Mouse (Mus musculus): ENCODE measurements around the gene Bcl9. TPM values are rescaled to one million over a fixed set of nuclear protein-coding genes. Genes with fewer than 3 reads are reported as not detected.

Gene Bcl9
- polyA plus RNA-seq, 1 experiment from 2014 or later: 89.4 TPM

GRCm38 (mm10) chr3:97230631-97231404 is 66.9 kb downstream of the Bcl9 start:
- no peaks in the 10 kb centered on the region for H3K9me3 ChIP-seq
- no peak overlapping the region for H3K4me3 ChIP-seq
- WGBS: 95% methylated on average over 5 of the region's 5 CpGs
- peaks cover 5% of the 10 kb centered on the region for H3K36me3 ChIP-seq
- no peaks in the 10 kb centered on the region for H3K27me3 ChIP-seq
- H3K9ac ChIP-seq: no peak overlapping the region
- ATAC-seq (ENCODE audit: insufficient number of reproducible peaks, insufficient read depth, low FRiP score, low TSS enrichment, low read depth): no peak
- no peak overlapping the region for H3K27ac ChIP-seq
- H3K4me2 ChIP-seq: no peak overlapping the region
- peaks cover 21% of the 10 kb centered on the region for H3K4me1 ChIP-seq

- Histone ChIP-seq H3K36me3 (peaks cover 8% of the 10 kb centered on the region), H3K9ac (peak overlapping the region; percentile 82), H3K4me3 (peak overlapping the region; percentile 77), H3K4me2 (peak overlapping the region; percentile 85), H3K9me3 (no peaks in the 10 kb centered on the region), H3K27me3 (no peaks in the 10 kb centered on the region), H3K4me1 (peaks cover 39% of the 10 kb centered on the region), H3K27ac (peak overlapping the region; percentile 96)
- no peak for ATAC-seq (ENCODE audit: insufficient number of reproducible peaks, insufficient read depth, low FRiP score, low TSS enrichment, low read depth)
- 12% methylated on average over 12 of the region's 12 CpGs for whole genome bisulfite sequencing
Measured at GRCm38 (mm10) chr3:97228457-97228856, 69.3 kb downstream of the Bcl9 start.

GRCm38 (mm10) chr3:97228020-97228419 is 69.7 kb downstream of the Bcl9 start:
- peak; percentile 8 for ATAC-seq (ENCODE audit: insufficient number of reproducible peaks, insufficient read depth, low FRiP score, low TSS enrichment, low read depth)
- under 1% methylated on average over 16 of the region's 16 CpGs for WGBS
- H3K27me3 ChIP-seq: no peaks in the 10 kb centered on the region

GRCm38 (mm10) chr3:97227259-97228005 is 70.3 kb downstream of the Bcl9 start:
- peak overlapping the region; percentile 85 for H3K4me2 ChIP-seq
- peaks cover 43% of the 10 kb centered on the region for H3K4me1 ChIP-seq
- H3K9ac ChIP-seq: peak overlapping the region; percentile 92
- ATAC-seq (ENCODE audit: insufficient number of reproducible peaks, insufficient read depth, low FRiP score, low TSS enrichment, low read depth): peak; percentile 89
- no peaks in the 10 kb centered on the region for H3K9me3 ChIP-seq
- H3K36me3 ChIP-seq: peaks cover 18% of the 10 kb centered on the region
- peak overlapping the region; percentile 96 for H3K27ac ChIP-seq
- WGBS: 1% methylated on average over 56 of the region's 79 CpGs
- peak overlapping the region; percentile 77 for H3K4me3 ChIP-seq
- no peaks in the 10 kb centered on the region for H3K27me3 ChIP-seq

More at GRCm38 (mm10) chr3:97228020-97228419, 69.7 kb downstream of the Bcl9 start:
- peak overlapping the region; percentile 85 for H3K4me2 ChIP-seq
- H3K4me1 ChIP-seq: peaks cover 43% of the 10 kb centered on the region
- peak overlapping the region; percentile 82 for H3K9ac ChIP-seq
- peak overlapping the region; percentile 77 for H3K4me3 ChIP-seq
- H3K9me3 ChIP-seq: no peaks in the 10 kb centered on the region
- H3K27ac ChIP-seq: peak overlapping the region; percentile 96
- peaks cover 12% of the 10 kb centered on the region for H3K36me3 ChIP-seq

GRCm38 (mm10) chr3:97226719-97227118 is 71.0 kb downstream of the Bcl9 start:
- H3K4me2 ChIP-seq: peak overlapping the region; percentile 85

GRCm38 (mm10) chr3:97225231-97225630 is 72.5 kb downstream of the Bcl9 start:
- H3K4me2 ChIP-seq: peak overlapping the region; percentile 85
- no peaks in the 10 kb centered on the region for H3K27me3 ChIP-seq
- H3K9me3 ChIP-seq: no peaks in the 10 kb centered on the region
- no peak for ATAC-seq (ENCODE audit: insufficient number of reproducible peaks, insufficient read depth, low FRiP score, low TSS enrichment, low read depth)
- no peak overlapping the region for H3K4me3 ChIP-seq
- H3K4me1 ChIP-seq: peaks cover 43% of the 10 kb centered on the region
- no peak overlapping the region for H3K27ac ChIP-seq
- WGBS: 66% methylated on average over 5 of the region's 5 CpGs
- H3K36me3 ChIP-seq: peaks cover 34% of the 10 kb centered on the region
- no peak overlapping the region for H3K9ac ChIP-seq

More at GRCm38 (mm10) chr3:97226719-97227118, 71.0 kb downstream of the Bcl9 start:
- H3K4me3 ChIP-seq: peak overlapping the region; percentile 77
- peak overlapping the region; percentile 92 for H3K9ac ChIP-seq
- H3K36me3 ChIP-seq: peaks cover 24% of the 10 kb centered on the region
- peak overlapping the region; percentile 96 for H3K27ac ChIP-seq
- peak; percentile 11; the same call in 1 of the 2 replicates for ATAC-seq (ENCODE audit: insufficient number of reproducible peaks, insufficient read depth, low FRiP score, low TSS enrichment, low read depth)
- H3K9me3 ChIP-seq: no peaks in the 10 kb centered on the region
- WGBS: 0% methylated on average over 18 of the region's 18 CpGs
- no peaks in the 10 kb centered on the region for H3K27me3 ChIP-seq
- H3K4me1 ChIP-seq: peaks cover 43% of the 10 kb centered on the region

GRCm38 (mm10) chr3:97223261-97223660 is 74.5 kb downstream of the Bcl9 start:
- peaks cover 35% of the 10 kb centered on the region for H3K4me1 ChIP-seq
- 84% methylated on average over 9 of the region's 9 CpGs for WGBS
- no peaks in the 10 kb centered on the region for H3K27me3 ChIP-seq
- ATAC-seq (ENCODE audit: insufficient number of reproducible peaks, insufficient read depth, low FRiP score, low TSS enrichment, low read depth): no peak
- peaks cover 51% of the 10 kb centered on the region for H3K36me3 ChIP-seq
- no peak overlapping the region for H3K9ac ChIP-seq
- H3K9me3 ChIP-seq: no peaks in the 10 kb centered on the region
- no peak overlapping the region for H3K4me3 ChIP-seq
- H3K27ac ChIP-seq: no peak overlapping the region
- H3K4me2 ChIP-seq: no peak overlapping the region

GRCm38 (mm10) chr3:97215526-97215925 is 82.2 kb downstream of the Bcl9 start:
- H3K9me3 ChIP-seq: no peaks in the 10 kb centered on the region
- no peaks in the 10 kb centered on the region for H3K27me3 ChIP-seq
- whole genome bisulfite sequencing: 60% methylated on average over 3 of the region's 3 CpGs
- H3K36me3 ChIP-seq: peaks cover 91% of the 10 kb centered on the region
- peaks cover 16% of the 10 kb centered on the region for H3K4me1 ChIP-seq
- no peak overlapping the region for H3K4me2 ChIP-seq
- H3K9ac ChIP-seq: no peak overlapping the region
- ATAC-seq (ENCODE audit: insufficient number of reproducible peaks, insufficient read depth, low FRiP score, low TSS enrichment, low read depth): no peak
- H3K27ac ChIP-seq: no peak overlapping the region
- H3K4me3 ChIP-seq: no peak overlapping the region

GRCm38 (mm10) chr3:97214439-97214838 is 83.3 kb downstream of the Bcl9 start:
- Histone ChIP-seq H3K4me1 (peaks cover 16% of the 10 kb centered on the region), H3K9me3 (no peaks in the 10 kb centered on the region), H3K4me2 (no peak overlapping the region), H3K27me3 (no peaks in the 10 kb centered on the region), H3K36me3 (peaks cover 91% of the 10 kb centered on the region), H3K9ac (no peak overlapping the region), H3K27ac (no peak overlapping the region), H3K4me3 (no peak overlapping the region)
- 33% methylated on average over 1 of the region's 1 CpGs for WGBS
- no peak for ATAC-seq (ENCODE audit: insufficient number of reproducible peaks, insufficient read depth, low FRiP score, low TSS enrichment, low read depth)

- H3K4me3 ChIP-seq: no peak overlapping the region
- no peak overlapping the region for H3K4me2 ChIP-seq
- peaks cover 17% of the 10 kb centered on the region for H3K4me1 ChIP-seq
- no peak for ATAC-seq (ENCODE audit: insufficient number of reproducible peaks, insufficient read depth, low FRiP score, low TSS enrichment, low read depth)
- no peak overlapping the region for H3K9ac ChIP-seq
- H3K27me3 ChIP-seq: no peaks in the 10 kb centered on the region
- 87% methylated on average over 10 of the region's 10 CpGs for WGBS
- no peaks in the 10 kb centered on the region for H3K9me3 ChIP-seq
- H3K36me3 ChIP-seq: peaks cover 91% of the 10 kb centered on the region
- H3K27ac ChIP-seq: no peak overlapping the region
Measured at GRCm38 (mm10) chr3:97213871-97214270, 83.8 kb downstream of the Bcl9 start.

- WGBS: 67% methylated on average over 5 of the region's 5 CpGs
- no peak overlapping the region for H3K27ac ChIP-seq
- no peak overlapping the region for H3K4me3 ChIP-seq
- no peaks in the 10 kb centered on the region for H3K27me3 ChIP-seq
- ATAC-seq (ENCODE audit: insufficient number of reproducible peaks, insufficient read depth, low FRiP score, low TSS enrichment, low read depth): no peak
- H3K9me3 ChIP-seq: no peaks in the 10 kb centered on the region
- H3K4me1 ChIP-seq: peaks cover 19% of the 10 kb centered on the region
- no peak overlapping the region for H3K4me2 ChIP-seq
- peaks cover 98% of the 10 kb centered on the region for H3K36me3 ChIP-seq
- H3K9ac ChIP-seq: no peak overlapping the region
Measured at GRCm38 (mm10) chr3:97211177-97211576, 86.5 kb downstream of the Bcl9 start.
